Comparison of ENCODE assay signal across 30 mouse cellular contexts in genomic region chr9:56544687-56545475, GRCm38 (mm10).
DNase-seq lines count a peak whose midpoint lies in the region; ATAC-seq lines count a peak whose summit lies in the region.
"Had no signal": no experiment of that assay in that cellular context is flagged by ENCODE, and none has a peak within 500 bp of the region (broad histone marks: within the 10 kb centered on the region; RNA-seq: fewer than 3 reads in every experiment).

No protein-coding gene starts in this region.

- no peak for DNase-seq in heart, adult 9 months (ENCODE audit: low spot score in 2 of 2)
- peak; percentile 57 for DNase-seq in urinary bladder, postnatal 14 days (ENCODE audit: low spot score)
- DNase-seq in urinary bladder, postnatal 4 days (ENCODE audit: low spot score in 2 of 2), result no peak
- peak; percentile 9 for DNase-seq in adipocyte (ENCODE audit: low spot score)
- DNase-seq in spleen, postnatal 4 days (ENCODE audit: low spot score in 2 of 2), result no peak
- no peak for DNase-seq in thymus, postnatal 25 days
- DNase-seq: adrenal gland, adult 2 months; B cell, adult 2 months; cerebellum, adult 11-12 months; cerebellum, postnatal 10 days; kidney, adult 9 months; kidney, postnatal 14 days; liver; lung, postnatal 36 days; retina, postnatal 1 day; right cerebral cortex, postnatal 25 days; thymus, postnatal 14 days had no signal

- no peaks in the 10 kb centered on the region for H3K9me3 ChIP-seq in heart, embryonic 11.5 days (replicated peaks; ENCODE audit: control insufficient read depth, low read length)
- H3K9me3 ChIP-seq: embryonic facial prominence, embryonic 12.5 days; forebrain, embryonic 13.5 days; hindbrain, embryonic 10.5 days; intestine, embryonic 15.5 days; limb, embryonic 10.5 days; liver, embryonic 15.5 days; lung, embryonic 15.5 days; megakaryocyte, embryonic 14.5 days; midbrain, embryonic 13.5 days; neural tube, embryonic 12.5 days had no signal

- no peaks in the 10 kb centered on the region for H3K36me3 ChIP-seq in heart, embryonic 11.5 days (ENCODE audit: control insufficient read depth, insufficient read depth, low read length)
- H3K36me3 ChIP-seq: embryonic facial prominence, embryonic 12.5 days; hindbrain, embryonic 10.5 days; intestine, embryonic 15.5 days; limb, embryonic 10.5 days; liver, embryonic 15.5 days; lung, embryonic 15.5 days; midbrain, embryonic 13.5 days; neural tube, embryonic 12.5 days had no signal

- WGBS in heart, embryonic 11.5 days (ENCODE audit: insufficient replicate concordance), result 49% methylated on average over 6 of the region's 6 CpGs

- H3K4me1 ChIP-seq in heart, embryonic 11.5 days (ENCODE audit: control insufficient read depth, insufficient read depth, low read length), result peaks cover 8% of the 10 kb centered on the region
- H3K4me1 ChIP-seq: forebrain, embryonic 13.5 days; intestine, embryonic 15.5 days; liver, embryonic 15.5 days had no signal

- H3K4me2 ChIP-seq in heart, embryonic 11.5 days, result no peak overlapping the region
- H3K4me2 ChIP-seq: embryonic facial prominence, embryonic 12.5 days; forebrain, embryonic 13.5 days; intestine, embryonic 15.5 days; liver, embryonic 15.5 days; lung, embryonic 15.5 days; midbrain, embryonic 13.5 days; neural tube, embryonic 12.5 days had no signal

- no peak overlapping the region for H3K4me3 ChIP-seq in heart, embryonic 11.5 days (ENCODE audit: low read depth, low read length)
- H3K4me3 ChIP-seq: embryonic facial prominence, embryonic 12.5 days; erythroblast, embryonic 14.5 days; forebrain, embryonic 13.5 days; hindbrain, embryonic 10.5 days; intestine, embryonic 15.5 days; limb, embryonic 10.5 days; liver, embryonic 15.5 days; lung, embryonic 15.5 days; megakaryocyte, embryonic 14.5 days; midbrain, embryonic 13.5 days; neural tube, embryonic 12.5 days had no signal

- H3K27ac ChIP-seq in heart, embryonic 11.5 days (ENCODE audit: low read depth, low read length), result 0 out of 2 replicates have a peak overlapping the region, but pooled peaks have one; percentile 15
- H3K27ac ChIP-seq: embryonic facial prominence, embryonic 12.5 days; forebrain, embryonic 13.5 days; hindbrain, embryonic 10.5 days; intestine, embryonic 15.5 days; limb, embryonic 10.5 days; liver, embryonic 15.5 days; lung, embryonic 15.5 days; midbrain, embryonic 13.5 days; neural tube, embryonic 12.5 days had no signal

- H3K27me3 ChIP-seq in heart, embryonic 11.5 days (ENCODE audit: control insufficient read depth, insufficient read depth, low read length), result no peaks in the 10 kb centered on the region
- H3K27me3 ChIP-seq: embryonic facial prominence, embryonic 12.5 days; intestine, embryonic 15.5 days; liver, embryonic 15.5 days; lung, embryonic 15.5 days; neural tube, embryonic 12.5 days had no signal

- H3K9ac ChIP-seq in heart, embryonic 11.5 days (ENCODE audit: low read depth, low read length), result no peak overlapping the region
- H3K9ac ChIP-seq: embryonic facial prominence, embryonic 12.5 days; forebrain, embryonic 13.5 days; intestine, embryonic 15.5 days; liver, embryonic 15.5 days; lung, embryonic 15.5 days; midbrain, embryonic 13.5 days; neural tube, embryonic 12.5 days had no signal

- ATAC-seq in heart, embryonic 11.5 days (replicated peaks; ENCODE audit: insufficient number of reproducible peaks, low FRiP score, low TSS enrichment), result no peak
- ATAC-seq: forebrain, embryonic 13.5 days; hindbrain, embryonic 16.5 days; intestine, embryonic 15.5 days; midbrain, embryonic 13.5 days had no signal

Comparison
In these comparisons a context has a peak if more than half of its experiments do, and no peak if none do; other contexts are left out.
1. DNase-seq: peak in urinary bladder, postnatal 14 days (single experiment) and adipocyte (single experiment); none in heart, adult 9 months (0 of 2), urinary bladder, postnatal 4 days (0 of 2), spleen, postnatal 4 days (0 of 2) and thymus, postnatal 25 days (single experiment).